Mouse (Mus musculus) E14TG2a.4 (cell line): ENCODE measurements around the gene Slc38a4.

Source experiments
- CTCF ChIP-seq: conservative IDR thresholded peaks from 2 replicates; pipeline ENCODE4 v1.5.1; 2014; ENCODE audit warnings: low read length
- NANOG ChIP-seq: IDR thresholded peaks from 2 replicates; pipeline ENCODE4 v1.6.1; 2014; ENCODE audit warnings: borderline replicate concordance, low read length, mixed read lengths

GRCm38 (mm10) chr15:97102811-97103210 is 47.1 kb upstream of the Slc38a4 start:
- no peak for TF ChIP-seq CTCF
- no peak for TF ChIP-seq NANOG
